Mouse (Mus musculus) heart, embryonic 16.5 days (tissue): Measurements from ENCODE around the gene Cemip2. TPM values are rescaled to one million over a fixed set of nuclear protein-coding genes. Genes with fewer than 3 reads are reported as not detected.
A peak's percentile ranks its signal among the peaks of the same experiment; 100 is the strongest.

Source experiments
- ATAC-seq: fragments of 200-750 bp; cut with Nextera tagmentation; replicated peaks from 2 replicates; pipeline ENCODE4 v1.8.0; 2017; ENCODE audit warnings: moderate number of reproducible peaks; ENCODE audit not compliant: insufficient read depth, low FRiP score; ENCODE audit errors: extremely low read depth
- H3K27ac ChIP-seq: fragments of 300-500 bp; sonication (generic); 2 replicates; pipeline ENCODE4 v1.5.1; 2014; ENCODE audit warnings: mild to moderate bottlenecking, low read length, control low read depth, moderate library complexity
- H3K27me3 ChIP-seq: fragments of 300-500 bp; sonication (generic); 2 replicates; pipeline ENCODE4 v1.6.1; 2014; ENCODE audit warnings: low read length, mixed read lengths; ENCODE audit not compliant: control insufficient read depth, insufficient read depth
- H3K36me3 ChIP-seq: fragments of 300-500 bp; sonication (generic); 2 replicates; pipeline ENCODE4 v1.6.1; 2014; ENCODE audit not compliant: control insufficient read depth, insufficient read depth
- H3K4me1 ChIP-seq: fragments of 300-500 bp; sonication (generic); 2 replicates; pipeline ENCODE4 v1.6.1; 2014; ENCODE audit warnings: low read length, mixed read lengths; ENCODE audit not compliant: control insufficient read depth, insufficient read depth
- H3K4me2 ChIP-seq: fragments of 300-500 bp; sonication (generic); 2 replicates; pipeline ENCODE4 v1.6.1; 2014; ENCODE audit warnings: low read depth, mild to moderate bottlenecking, control low read depth, low read length
- H3K4me3 ChIP-seq: fragments of 300-500 bp; sonication (generic); 2 replicates; pipeline ENCODE4 v1.5.1; 2014; ENCODE audit warnings: mild to moderate bottlenecking, control low read depth, low read length
- H3K9ac ChIP-seq: fragments of 300-500 bp; sonication (generic); 2 replicates; pipeline ENCODE4 v1.6.1; 2014; ENCODE audit warnings: low read length, control low read depth
- H3K9me3 ChIP-seq: fragments of 300-500 bp; sonication (generic); replicated peaks from 2 replicates; pipeline ENCODE4 v1.6.1; 2016; ENCODE audit warnings: low read length; ENCODE audit not compliant: control insufficient read depth
- WGBS: fragments of 180-500 bp; shearing (Covaris S2); extraction: QIAGEN DNeasy Blood & Tissue Kit; methylation state at CpG from one replicate; pipeline ENCODE4 v1.1.7; 2014; 5-methylcytosine and 5-hydroxymethylcytosine counted together
- polyA plus RNA-seq: library from polyadenylated mRNA; unstranded; fragments of >200 nt; fragmentation: Nextera tagmentation; extraction: Ambion mirVana; gene quantifications from 2 replicates; pipeline ENCODE4 v1.2.1, GENCODE M21; 2015

The Cemip2 gene
- polyA plus RNA-seq, 1 experiment from 2014 or later, result 36.4 TPM

DNA sequence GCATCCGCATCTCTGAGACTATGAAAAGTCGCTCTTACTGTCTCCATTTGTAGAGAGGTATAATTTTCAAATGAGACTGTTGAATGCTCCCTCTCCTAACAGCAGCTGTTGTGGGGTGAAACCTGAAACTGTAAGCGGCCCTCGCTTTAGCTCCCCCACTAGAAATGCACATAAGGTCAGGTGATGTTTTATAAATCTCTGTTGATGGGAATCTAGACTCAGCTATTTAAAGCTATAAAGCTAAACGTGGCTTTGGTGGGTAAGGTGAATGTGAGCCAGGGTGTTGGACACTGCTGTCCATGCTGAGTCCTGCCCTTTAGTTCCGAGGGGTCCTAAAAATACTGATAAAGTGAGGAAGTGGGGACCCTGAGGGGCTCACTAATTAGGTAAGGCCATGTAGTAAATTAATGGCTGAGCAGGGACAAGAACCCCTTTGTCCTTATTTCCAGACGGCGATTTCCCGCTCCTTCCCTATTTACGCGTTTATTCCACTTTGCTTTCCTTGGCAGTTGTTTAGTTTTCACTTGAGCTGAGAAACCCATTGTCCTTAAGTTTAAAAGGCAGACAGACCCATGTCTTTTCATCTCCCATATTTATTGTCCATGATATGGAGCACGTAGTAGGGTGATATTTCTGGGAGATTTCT lies 3.8 kb downstream of the Cemip2 start:
- no peaks in the 10 kb centered on the region for H3K27me3 ChIP-seq
- no peaks in the 10 kb centered on the region; the same call in 1 of the 2 replicates for H3K36me3 ChIP-seq
- H3K4me3 ChIP-seq, result peak overlapping the region; percentile 34
- no peaks in the 10 kb centered on the region for H3K9me3 ChIP-seq
- H3K4me1 ChIP-seq, result peaks cover 53% of the 10 kb centered on the region
- H3K4me2 ChIP-seq, result peak overlapping the region; percentile 71
- 63% methylated on average over 12 of the region's 12 CpGs for whole genome bisulfite sequencing
- peak overlapping the region; percentile 64 for H3K27ac ChIP-seq
- peak overlapping the region; percentile 38 for H3K9ac ChIP-seq
- ATAC-seq, result no peak

DNA sequence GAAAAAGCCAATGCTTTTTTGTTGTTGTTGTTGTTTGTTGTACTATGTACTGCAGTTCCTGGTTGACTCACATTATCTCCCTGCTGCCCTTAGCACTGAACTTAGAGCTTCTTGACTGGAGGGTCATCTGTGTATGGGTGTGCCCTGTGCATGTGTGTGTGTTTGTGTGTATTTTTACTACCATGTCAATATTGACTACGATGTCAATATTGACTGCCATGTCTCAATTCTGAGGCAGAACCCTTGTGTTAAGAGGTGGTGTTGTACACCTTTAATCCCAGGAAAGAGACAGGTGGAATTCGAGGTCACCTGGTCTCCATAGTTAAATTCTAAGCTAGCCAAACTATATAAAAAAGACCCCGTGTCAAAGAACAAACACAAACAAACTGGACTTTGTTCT lies 5.6 kb downstream of the Cemip2 start:
- Histone ChIP-seq H3K36me3 (no peaks in the 10 kb centered on the region; the same call in 1 of the 2 replicates), H3K27ac (peak overlapping the region; percentile 76), H3K4me2 (peak overlapping the region; percentile 37; the same call in 1 of the 2 replicates), H3K4me3 (0 out of 2 replicates have a peak overlapping the region, but pooled peaks have one; percentile 6), H3K4me1 (peaks cover 52% of the 10 kb centered on the region), H3K27me3 (no peaks in the 10 kb centered on the region), H3K9me3 (no peaks in the 10 kb centered on the region), H3K9ac (peak overlapping the region; percentile 47)
- ATAC-seq, result no peak
- WGBS, result 65% methylated on average over 3 of the region's 3 CpGs

DNA sequence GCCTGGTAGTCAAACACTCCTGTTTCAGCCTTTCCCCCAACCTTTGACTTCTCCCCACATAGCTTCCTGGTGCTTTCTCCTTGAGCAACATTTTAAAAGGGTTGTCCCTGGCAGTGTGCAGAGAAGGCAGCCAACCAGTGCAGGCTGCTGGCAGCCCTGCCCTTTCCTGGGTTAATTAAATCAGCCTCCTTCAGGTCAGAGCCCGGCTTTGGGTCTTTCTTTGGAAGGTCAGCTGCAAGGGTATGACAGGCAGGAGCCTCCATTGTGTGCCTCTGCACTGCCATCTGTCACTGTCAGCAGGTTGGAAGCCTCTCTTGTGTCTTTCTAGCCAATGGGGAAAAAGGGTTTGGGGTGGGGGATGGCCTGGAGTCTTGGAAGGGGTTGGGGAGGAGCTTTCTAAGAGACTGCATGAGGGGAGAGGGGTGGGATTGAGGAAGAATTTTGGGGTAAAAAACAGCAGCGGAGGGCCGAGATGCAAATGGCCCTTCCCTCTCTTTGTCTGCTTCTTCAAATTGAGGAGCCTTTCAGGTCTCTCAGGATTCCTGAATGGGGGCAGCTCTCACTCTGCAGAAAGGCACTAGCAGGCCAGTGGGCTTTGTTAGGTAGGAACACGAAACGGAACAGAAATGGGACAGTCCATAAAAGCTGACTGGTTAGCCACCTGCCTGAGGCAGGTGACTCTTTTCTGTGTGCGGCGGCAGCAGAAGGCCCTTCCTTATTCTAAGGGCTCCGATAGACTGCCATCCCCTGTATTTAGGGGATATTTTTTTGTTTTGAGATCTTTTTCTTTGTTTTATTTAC lies 6.4 kb downstream of the Cemip2 start:
- 46% methylated on average over 8 of the region's 8 CpGs for WGBS
- Histone ChIP-seq H3K36me3 (no peaks in the 10 kb centered on the region; the same call in 1 of the 2 replicates), H3K4me3 (peak overlapping the region; percentile 12; the same call in 1 of the 2 replicates), H3K4me1 (peaks cover 52% of the 10 kb centered on the region), H3K27ac (peak overlapping the region; percentile 76), H3K4me2 (peak overlapping the region; percentile 37; the same call in 1 of the 2 replicates), H3K9ac (peak overlapping the region; percentile 47), H3K27me3 (no peaks in the 10 kb centered on the region), H3K9me3 (no peaks in the 10 kb centered on the region)
- 0 out of 2 replicates have a peak, but pooled peaks have one; percentile 28 for ATAC-seq

DNA sequence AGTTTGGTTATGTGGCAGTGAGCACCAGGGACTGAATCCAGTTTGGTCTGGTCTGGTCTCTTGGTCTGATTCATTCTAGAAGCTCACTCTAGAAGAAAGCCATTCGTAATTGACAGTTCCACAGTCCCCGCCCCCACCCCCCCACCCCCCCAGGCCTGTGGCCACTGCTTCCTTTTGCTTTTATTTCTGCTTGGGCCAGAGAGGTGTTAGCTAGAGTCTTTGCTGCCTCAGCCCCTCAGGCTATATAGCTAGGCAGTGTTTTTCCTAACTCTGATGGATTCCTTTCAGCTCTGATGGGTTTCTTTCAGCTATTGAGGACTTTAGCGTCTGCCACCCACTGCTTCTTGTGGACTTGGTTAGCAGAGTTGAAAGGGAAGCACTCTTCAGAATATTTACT lies 7.0 kb downstream of the Cemip2 start:
- WGBS, result 37% methylated on average over 3 of the region's 3 CpGs
- no peak for ATAC-seq
- H3K9ac ChIP-seq, result no peak overlapping the region
- peak overlapping the region; percentile 37; the same call in 1 of the 2 replicates for H3K4me2 ChIP-seq
- no peaks in the 10 kb centered on the region for H3K27me3 ChIP-seq
- peaks cover 50% of the 10 kb centered on the region for H3K4me1 ChIP-seq
- H3K9me3 ChIP-seq, result no peaks in the 10 kb centered on the region
- no peak overlapping the region for H3K4me3 ChIP-seq
- peak overlapping the region; percentile 76 for H3K27ac ChIP-seq
- H3K36me3 ChIP-seq, result no peaks in the 10 kb centered on the region; the same call in 1 of the 2 replicates

DNA sequence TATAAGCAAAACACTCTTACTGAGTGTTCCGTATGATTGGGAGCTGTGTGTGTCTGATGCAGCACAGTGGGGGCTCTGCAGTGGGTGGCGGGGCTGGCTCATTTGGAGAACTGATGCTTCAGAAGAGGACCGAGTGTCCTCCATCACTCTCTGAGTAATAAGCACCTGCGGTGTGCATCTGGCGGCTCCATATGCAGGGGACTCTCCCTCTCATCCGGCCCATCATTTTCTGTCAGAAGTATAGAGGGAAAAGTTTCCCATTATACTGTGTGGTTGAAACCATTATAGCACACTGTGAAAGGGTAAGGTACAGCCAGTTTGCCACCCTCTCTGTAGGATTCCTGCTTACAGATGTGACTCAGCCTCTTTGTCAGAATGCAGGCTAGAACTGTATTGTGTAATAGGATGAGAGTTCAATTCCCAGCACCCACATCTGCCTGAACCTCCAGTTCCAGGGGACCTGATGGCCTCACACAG lies 8.9 kb downstream of the Cemip2 start:
- ATAC-seq, result no peak

DNA sequence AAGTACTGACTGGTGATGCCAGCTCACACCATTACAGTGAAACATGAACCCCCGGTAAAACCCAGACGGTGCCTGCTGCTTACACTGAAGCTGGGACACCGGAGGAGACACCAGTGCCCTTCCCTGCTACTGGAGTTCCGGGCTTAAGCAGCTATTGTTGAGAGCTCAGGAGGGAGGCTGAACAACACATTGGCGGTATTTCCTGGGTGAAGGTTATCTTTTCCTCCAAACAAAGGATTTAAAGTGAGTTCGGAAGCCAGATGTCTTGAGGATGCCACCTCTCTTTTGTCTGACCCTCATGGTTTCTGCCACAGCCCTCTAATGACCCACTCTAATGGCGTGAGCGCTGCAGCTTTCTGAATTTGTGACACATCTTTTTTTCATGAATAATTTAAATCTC lies 10.9 kb downstream of the Cemip2 start:
- Histone ChIP-seq H3K9me3 (no peaks in the 10 kb centered on the region), H3K36me3 (peaks cover 11% of the 10 kb centered on the region; the same call in 1 of the 2 replicates), H3K4me2 (no peak overlapping the region), H3K9ac (no peak overlapping the region), H3K27me3 (no peaks in the 10 kb centered on the region), H3K27ac (no peak overlapping the region), H3K4me3 (no peak overlapping the region), H3K4me1 (peaks cover 21% of the 10 kb centered on the region)
- 54% methylated on average over 8 of the region's 8 CpGs for WGBS
- ATAC-seq, result no peak

More for the DNA sequence above, 8.9 kb downstream of the Cemip2 start:
- H3K27me3 ChIP-seq, result no peaks in the 10 kb centered on the region
- H3K9ac ChIP-seq, result no peak overlapping the region
- no peak overlapping the region for H3K27ac ChIP-seq
- no peak overlapping the region for H3K4me3 ChIP-seq
- no peaks in the 10 kb centered on the region for H3K36me3 ChIP-seq
- no peak overlapping the region for H3K4me2 ChIP-seq
- peaks cover 31% of the 10 kb centered on the region for H3K4me1 ChIP-seq
- no peaks in the 10 kb centered on the region for H3K9me3 ChIP-seq
- 66% methylated on average over 6 of the region's 6 CpGs for WGBS

DNA sequence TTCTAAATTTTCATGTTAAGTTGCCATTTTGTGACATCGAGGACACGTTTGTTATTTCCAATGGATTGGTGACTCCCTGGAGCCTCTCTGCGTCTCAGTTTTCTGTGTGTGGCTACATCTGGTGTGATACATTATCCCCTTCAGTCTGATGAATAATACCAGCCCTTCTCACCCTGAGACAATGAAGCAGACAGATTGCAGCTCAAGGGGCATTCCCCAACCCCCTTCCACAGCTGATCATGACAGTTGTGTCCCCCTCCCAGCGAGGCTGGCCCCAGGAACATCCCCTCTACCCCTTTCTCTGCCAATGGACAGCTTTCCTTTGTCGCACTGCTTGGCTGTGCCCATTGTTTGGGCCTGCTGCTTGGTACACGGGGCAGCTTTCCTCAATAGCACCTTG lies 11.5 kb downstream of the Cemip2 start:
- no peak overlapping the region for H3K27ac ChIP-seq
- H3K4me1 ChIP-seq, result peaks cover 14% of the 10 kb centered on the region
- no peak for ATAC-seq
- H3K4me2 ChIP-seq, result no peak overlapping the region
- H3K9ac ChIP-seq, result no peak overlapping the region
- WGBS, result 67% methylated on average over 6 of the region's 6 CpGs
- no peak overlapping the region for H3K4me3 ChIP-seq
- H3K36me3 ChIP-seq, result peaks cover 11% of the 10 kb centered on the region; the same call in 1 of the 2 replicates
- no peaks in the 10 kb centered on the region for H3K9me3 ChIP-seq
- H3K27me3 ChIP-seq, result no peaks in the 10 kb centered on the region

DNA sequence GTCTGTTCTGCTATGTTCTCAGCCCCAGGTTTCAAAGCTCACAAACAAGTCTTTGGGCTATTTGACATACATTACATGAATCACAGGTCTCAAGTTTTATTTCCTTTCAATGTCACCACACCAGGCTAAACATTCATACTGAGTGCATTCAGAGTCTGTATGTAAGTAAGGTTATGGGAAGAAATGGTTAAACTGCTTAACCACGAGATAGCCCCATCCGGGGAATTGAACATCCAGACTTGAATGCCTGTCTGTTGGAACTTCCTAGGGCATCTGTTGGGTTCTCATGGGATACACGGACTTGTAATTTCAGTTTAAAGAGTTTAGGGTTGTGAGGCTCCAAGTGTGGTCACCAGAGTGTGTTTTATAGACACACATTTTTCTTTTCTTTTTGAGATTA lies 13.2 kb downstream of the Cemip2 start:
- no peak overlapping the region for H3K9ac ChIP-seq
- ATAC-seq, result no peak
- peaks cover 6% of the 10 kb centered on the region; the same call in 1 of the 2 replicates for H3K4me1 ChIP-seq
- H3K27me3 ChIP-seq, result no peaks in the 10 kb centered on the region
- H3K36me3 ChIP-seq, result peaks cover 17% of the 10 kb centered on the region
- 77% methylated on average over 3 of the region's 3 CpGs for WGBS
- no peak overlapping the region for H3K4me2 ChIP-seq
- H3K27ac ChIP-seq, result no peak overlapping the region
- no peaks in the 10 kb centered on the region for H3K9me3 ChIP-seq
- no peak overlapping the region for H3K4me3 ChIP-seq

DNA sequence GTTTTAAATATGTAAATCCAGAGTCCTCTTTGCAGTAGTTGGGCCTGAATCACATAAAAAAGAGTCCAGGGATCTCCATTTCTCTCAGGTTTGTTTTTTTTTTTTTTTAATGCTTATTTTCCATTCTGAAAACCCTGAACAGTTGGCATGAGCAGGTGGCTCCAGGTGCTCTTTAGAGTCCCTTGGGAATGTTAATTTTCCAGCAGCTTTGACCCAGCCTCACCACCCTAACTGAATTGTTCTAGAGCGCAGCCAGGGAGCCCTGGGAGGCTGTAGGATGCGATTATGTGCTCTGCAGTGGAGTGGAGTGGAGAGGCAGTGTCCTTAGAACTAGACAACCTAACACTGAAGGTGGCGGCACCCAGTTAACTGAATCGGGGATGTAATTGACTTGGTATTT lies 13.7 kb downstream of the Cemip2 start:
- no peak overlapping the region for H3K4me2 ChIP-seq
- no peak overlapping the region for H3K4me3 ChIP-seq
- no peak overlapping the region for H3K9ac ChIP-seq
- no peak overlapping the region for H3K27ac ChIP-seq
- no peaks in the 10 kb centered on the region for H3K9me3 ChIP-seq
- no peak for ATAC-seq
- no peaks in the 10 kb centered on the region for H3K27me3 ChIP-seq
- H3K4me1 ChIP-seq, result peaks cover 6% of the 10 kb centered on the region; the same call in 1 of the 2 replicates
- WGBS, result 84% methylated on average over 4 of the region's 4 CpGs
- H3K36me3 ChIP-seq, result peaks cover 19% of the 10 kb centered on the region
